Mouse (Mus musculus) midbrain, embryonic 11.5 days (tissue): ENCODE results near the gene Mon1b. TPM values are rescaled to one million over a fixed set of nuclear protein-coding genes. Genes with fewer than 3 reads are reported as not detected.

Experiments
- ATAC-seq: fragments of 200-750 bp; cut with Nextera tagmentation; 2 replicates; pipeline ENCODE4 v1.8.0; 2017; ENCODE audit warnings: moderate TSS enrichment, moderate library complexity; ENCODE audit not compliant: low FRiP score
- DNase-seq: peaks from one replicate; pipeline ENCODE4 v3.0.0; 2015; ENCODE audit warnings: low spot score; ENCODE audit errors: missing footprints
- H3K27ac ChIP-seq: fragments of 300-500 bp; sonication (generic); 2 replicates; pipeline ENCODE4 v1.5.1; 2014; ENCODE audit warnings: low read depth, low read length
- H3K27me3 ChIP-seq: fragments of 300-500 bp; sonication (generic); 2 replicates; pipeline ENCODE4 v1.6.1; 2014; ENCODE audit warnings: mild to moderate bottlenecking, low read length, moderate library complexity, mixed read lengths; ENCODE audit not compliant: control insufficient read depth, insufficient read depth
- H3K36me3 ChIP-seq: fragments of 300-500 bp; sonication (generic); 2 replicates; pipeline ENCODE4 v1.6.1; 2014; ENCODE audit warnings: mild to moderate bottlenecking, low read length, moderate library complexity, mixed read lengths; ENCODE audit not compliant: control insufficient read depth, insufficient read depth
- H3K4me1 ChIP-seq: fragments of 300-500 bp; sonication (generic); 2 replicates; pipeline ENCODE4 v1.6.1; 2014; ENCODE audit warnings: low read length; ENCODE audit not compliant: control insufficient read depth, insufficient read depth
- H3K4me2 ChIP-seq: fragments of 300-500 bp; sonication (generic); 2 replicates; pipeline ENCODE4 v1.6.1; 2014; ENCODE audit warnings: mild to moderate bottlenecking, moderate library complexity
- H3K4me3 ChIP-seq: fragments of 300-500 bp; sonication (generic); 2 replicates; pipeline ENCODE4 v1.5.1; 2014; ENCODE audit warnings: low read depth, low read length
- H3K9ac ChIP-seq: fragments of 300-500 bp; sonication (generic); 2 replicates; pipeline ENCODE4 v1.6.1; 2014; ENCODE audit warnings: low read length
- H3K9me3 ChIP-seq: fragments of 300-500 bp; sonication (generic); 2 replicates; pipeline ENCODE4 v1.6.1; 2016; ENCODE audit warnings: low read length; ENCODE audit not compliant: control insufficient read depth
- WGBS: fragments of 180-500 bp; shearing (Covaris S2); extraction: QIAGEN DNeasy Blood & Tissue Kit; methylation state at CpG from one replicate; pipeline ENCODE4 v1.1.7; 2014; 5-methylcytosine and 5-hydroxymethylcytosine counted together
- polyA plus RNA-seq: library from polyadenylated mRNA; unstranded; fragments of >200 nt; fragmentation: Nextera tagmentation; extraction: Ambion mirVana; gene quantifications from 2 replicates; pipeline ENCODE4 v1.2.1, GENCODE M21; 2014

The Mon1b gene
- polyA plus RNA-seq, 1 experiment from 2014 or later: 11.2 TPM

DNA sequence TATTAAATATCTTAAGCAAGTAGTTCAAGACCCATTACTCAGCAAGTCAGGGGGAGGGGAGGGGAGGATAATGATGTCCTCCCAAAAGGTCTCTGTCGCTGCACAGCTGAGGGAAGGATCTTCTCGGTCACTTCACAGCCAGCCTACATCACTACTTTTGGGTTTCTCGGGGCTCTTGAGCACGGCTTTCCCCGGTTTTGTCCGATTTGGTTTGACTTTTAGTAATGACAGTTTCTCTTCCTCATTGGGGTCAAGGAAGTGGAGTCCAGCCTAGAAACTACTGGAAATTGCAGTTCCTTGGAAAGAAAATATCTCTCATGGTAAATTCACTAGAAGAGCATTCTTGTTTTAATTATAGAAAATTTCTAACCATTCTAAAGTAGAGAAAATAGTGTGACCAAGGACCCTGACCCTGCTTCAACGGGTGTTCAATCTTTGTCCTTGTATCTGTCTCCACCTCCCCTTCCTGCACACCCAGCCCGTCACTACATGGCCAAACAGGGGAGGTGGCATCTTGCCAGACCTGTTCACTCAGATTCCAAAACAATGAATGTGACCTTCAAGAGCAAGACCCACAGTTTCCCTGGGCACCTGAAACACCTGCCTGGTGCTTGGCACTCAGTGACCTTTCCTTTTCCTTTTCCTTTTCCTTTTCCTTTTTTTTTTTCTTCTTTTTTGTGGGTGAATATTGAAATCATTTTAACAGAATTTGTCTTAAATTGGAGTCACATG lies 8.3 kb downstream of the Mon1b start:
- Histone ChIP-seq H3K9ac (no peak overlapping the region), H3K4me1 (no peaks in the 10 kb centered on the region), H3K4me2 (no peak overlapping the region), H3K4me3 (no peak overlapping the region), H3K36me3 (peaks cover 4% of the 10 kb centered on the region; the same call in 1 of the 2 replicates), H3K27me3 (no peaks in the 10 kb centered on the region), H3K9me3 (no peaks in the 10 kb centered on the region), H3K27ac (no peak overlapping the region)
- no peak for DNase-seq
- WGBS: 89% methylated on average over 8 of the region's 8 CpGs
- no peak for ATAC-seq

DNA sequence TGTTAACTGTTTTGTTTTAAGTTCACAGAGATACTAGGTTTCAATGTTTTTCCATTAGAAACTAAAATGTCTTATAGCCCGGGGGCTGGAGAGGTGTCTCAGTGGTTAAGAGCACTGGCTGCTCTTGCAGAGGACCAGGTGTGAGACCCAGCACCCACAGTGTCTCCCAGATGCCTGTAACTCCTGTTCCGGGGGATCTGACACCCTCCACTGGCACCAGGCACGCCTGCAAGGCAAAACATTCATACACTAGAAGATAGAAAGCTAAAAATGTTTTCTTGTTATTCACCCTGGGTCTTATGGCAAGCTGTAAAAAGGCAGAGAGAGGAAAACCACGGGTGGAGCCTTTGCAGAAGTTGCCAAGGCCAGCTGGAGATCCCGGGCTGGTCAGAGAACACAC lies 9.8 kb downstream of the Mon1b start:
- Histone ChIP-seq H3K4me3 (no peak overlapping the region), H3K4me1 (no peaks in the 10 kb centered on the region), H3K27ac (no peak overlapping the region), H3K4me2 (no peak overlapping the region), H3K36me3 (no peaks in the 10 kb centered on the region; the same call in 1 of the 2 replicates), H3K9me3 (no peaks in the 10 kb centered on the region), H3K27me3 (no peaks in the 10 kb centered on the region), H3K9ac (no peak overlapping the region)
- DNase-seq: no peak
- 81% methylated on average over 5 of the region's 5 CpGs for WGBS
- ATAC-seq: no peak

DNA sequence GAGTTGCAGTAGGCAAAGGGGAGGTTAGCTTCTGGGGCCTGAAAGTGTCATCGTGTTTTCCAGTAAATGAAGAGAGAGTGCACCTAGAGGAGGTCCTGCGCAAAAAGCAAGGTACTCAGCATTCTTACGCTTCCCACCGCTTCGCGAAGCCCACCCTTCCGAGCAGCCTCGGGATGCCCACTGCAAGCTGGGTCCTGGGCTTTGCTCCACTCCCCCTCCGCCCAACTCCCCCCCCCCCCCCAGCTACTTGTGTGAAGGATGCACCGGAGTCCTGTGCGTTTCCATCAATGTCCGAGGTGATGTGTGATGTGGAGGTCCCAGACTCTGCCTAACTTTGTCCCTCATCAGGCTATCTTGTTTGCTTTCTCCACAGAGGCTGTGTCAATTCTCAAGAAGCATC lies 17.1 kb downstream of the Mon1b start:
- WGBS: 84% methylated on average over 12 of the region's 12 CpGs

DNA sequence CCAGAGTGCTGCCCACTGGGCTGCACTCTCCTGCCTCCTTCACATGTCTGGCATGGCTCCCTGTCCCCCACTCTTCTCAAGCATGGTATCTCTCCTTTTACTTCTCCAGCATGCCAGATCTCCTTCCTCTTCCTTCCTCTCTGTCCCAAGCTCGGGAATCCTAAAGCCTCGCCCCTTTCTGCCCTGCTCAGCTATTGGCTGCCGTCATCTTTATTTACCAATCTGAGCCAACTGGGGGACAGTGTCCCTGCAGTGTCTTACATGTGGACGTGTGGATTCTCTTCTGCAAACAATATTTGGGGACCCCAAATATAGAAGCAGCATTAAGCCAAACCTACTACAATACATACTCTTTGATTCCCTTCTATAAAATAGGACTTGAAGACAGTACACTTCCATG lies 17.8 kb downstream of the Mon1b start:
- no peak for DNase-seq

More for the DNA sequence above, 17.1 kb downstream of the Mon1b start:
- Histone ChIP-seq H3K4me2 (no peak overlapping the region), H3K4me1 (no peaks in the 10 kb centered on the region), H3K36me3 (no peaks in the 10 kb centered on the region), H3K27me3 (no peaks in the 10 kb centered on the region), H3K4me3 (no peak overlapping the region), H3K27ac (no peak overlapping the region), H3K9me3 (no peaks in the 10 kb centered on the region), H3K9ac (no peak overlapping the region)
- ATAC-seq (no peak), DNase-seq (no peak)

DNA sequence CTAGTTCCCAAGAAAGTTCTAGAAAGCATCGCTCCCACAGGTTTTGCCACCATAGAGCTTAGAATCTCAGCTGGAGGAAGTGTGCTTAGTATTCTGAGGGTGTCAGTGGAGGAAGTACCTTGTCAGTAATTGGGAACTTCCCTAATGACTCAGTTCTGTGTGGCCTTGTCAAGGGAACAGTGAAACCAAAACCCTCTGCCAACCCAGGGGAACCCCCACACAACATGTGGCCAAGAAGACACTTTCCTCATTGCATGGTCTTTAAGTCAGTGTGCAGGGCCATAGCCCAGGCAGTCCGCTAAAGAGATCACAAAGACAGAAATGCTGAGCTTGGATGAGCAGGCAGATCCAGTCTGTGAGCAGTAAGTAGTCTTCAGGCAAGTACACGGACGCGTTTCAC lies 20.8 kb downstream of the Mon1b start:
- no peaks in the 10 kb centered on the region for H3K4me1 ChIP-seq
- WGBS: 88% methylated on average over 5 of the region's 5 CpGs
- H3K9ac ChIP-seq: no peak overlapping the region
- H3K9me3 ChIP-seq: no peaks in the 10 kb centered on the region
- no peak for DNase-seq
- no peak overlapping the region for H3K4me3 ChIP-seq
- H3K27me3 ChIP-seq: no peaks in the 10 kb centered on the region
- no peak overlapping the region for H3K27ac ChIP-seq
- no peak overlapping the region for H3K4me2 ChIP-seq
- no peak for ATAC-seq
- H3K36me3 ChIP-seq: no peaks in the 10 kb centered on the region

More for the DNA sequence above, 17.8 kb downstream of the Mon1b start:
- no peak for ATAC-seq
- no peak overlapping the region for H3K4me2 ChIP-seq
- no peaks in the 10 kb centered on the region for H3K27me3 ChIP-seq
- H3K36me3 ChIP-seq: no peaks in the 10 kb centered on the region
- H3K9ac ChIP-seq: no peak overlapping the region
- H3K4me1 ChIP-seq: no peaks in the 10 kb centered on the region
- no peaks in the 10 kb centered on the region for H3K9me3 ChIP-seq
- H3K27ac ChIP-seq: no peak overlapping the region
- 63% methylated on average over 4 of the region's 4 CpGs for WGBS
- H3K4me3 ChIP-seq: no peak overlapping the region

DNA sequence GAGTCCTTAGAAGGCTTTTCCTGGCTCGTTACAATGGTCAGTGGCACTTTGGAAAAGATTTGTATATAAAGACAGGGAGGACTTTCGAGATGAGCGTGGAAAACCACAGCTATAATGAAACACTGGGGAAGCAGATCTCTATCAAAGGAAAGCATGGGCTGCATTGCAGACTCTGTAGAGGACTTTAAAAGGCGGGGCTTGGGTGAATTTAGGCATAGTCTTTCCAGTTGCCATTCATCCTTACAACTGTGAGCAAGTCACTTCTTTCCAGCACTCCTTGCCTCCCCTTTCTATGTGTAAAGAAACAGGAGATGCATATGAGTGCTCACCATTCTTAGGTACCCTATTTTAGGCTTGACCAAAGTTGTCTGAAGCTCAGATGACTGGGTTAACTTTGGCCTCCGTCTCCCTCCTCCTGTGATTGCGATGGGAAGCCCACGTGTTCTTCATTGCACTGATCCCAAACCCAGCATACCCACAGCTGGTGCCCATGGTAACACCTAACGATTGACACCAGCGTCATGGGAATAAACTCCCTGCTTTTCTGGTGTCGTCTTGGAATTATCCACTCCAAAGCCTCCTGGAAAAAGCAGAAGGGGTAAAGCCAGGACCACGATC lies 21.4 kb downstream of the Mon1b start:
- 85% methylated on average over 11 of the region's 11 CpGs for WGBS
- Histone ChIP-seq H3K27me3 (no peaks in the 10 kb centered on the region), H3K27ac (no peak overlapping the region), H3K9ac (no peak overlapping the region), H3K36me3 (no peaks in the 10 kb centered on the region), H3K4me3 (no peak overlapping the region), H3K4me1 (no peaks in the 10 kb centered on the region), H3K9me3 (no peaks in the 10 kb centered on the region), H3K4me2 (no peak overlapping the region)
- ATAC-seq (no peak), DNase-seq (peak; percentile 78)

DNA sequence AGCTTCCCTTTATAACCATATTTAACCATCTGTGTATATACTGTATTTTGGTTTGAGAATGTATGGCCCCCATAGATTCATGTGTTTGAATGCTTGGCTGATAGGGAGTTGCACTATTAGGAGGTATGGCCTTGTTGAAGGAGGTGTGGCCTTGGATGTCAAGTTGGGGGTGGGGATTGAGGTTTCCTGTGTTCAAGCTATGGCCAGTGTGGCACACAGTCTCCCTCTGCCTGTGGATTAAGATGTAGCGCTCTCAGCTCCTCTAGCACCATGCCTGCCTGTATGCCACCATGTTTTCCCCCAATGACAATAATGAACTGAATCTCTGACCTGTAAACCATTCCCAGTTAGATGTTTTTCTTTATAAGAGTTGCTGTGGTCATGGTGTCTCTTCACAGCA lies 24.7 kb downstream of the Mon1b start:
- ATAC-seq (no peak), DNase-seq (no peak)
- Histone ChIP-seq H3K4me1 (no peaks in the 10 kb centered on the region), H3K9me3 (no peaks in the 10 kb centered on the region), H3K27ac (no peak overlapping the region), H3K4me2 (no peak overlapping the region), H3K27me3 (no peaks in the 10 kb centered on the region), H3K36me3 (no peaks in the 10 kb centered on the region), H3K9ac (no peak overlapping the region), H3K4me3 (no peak overlapping the region)
- WGBS: 80% methylated on average over 1 of the region's 1 CpGs

DNA sequence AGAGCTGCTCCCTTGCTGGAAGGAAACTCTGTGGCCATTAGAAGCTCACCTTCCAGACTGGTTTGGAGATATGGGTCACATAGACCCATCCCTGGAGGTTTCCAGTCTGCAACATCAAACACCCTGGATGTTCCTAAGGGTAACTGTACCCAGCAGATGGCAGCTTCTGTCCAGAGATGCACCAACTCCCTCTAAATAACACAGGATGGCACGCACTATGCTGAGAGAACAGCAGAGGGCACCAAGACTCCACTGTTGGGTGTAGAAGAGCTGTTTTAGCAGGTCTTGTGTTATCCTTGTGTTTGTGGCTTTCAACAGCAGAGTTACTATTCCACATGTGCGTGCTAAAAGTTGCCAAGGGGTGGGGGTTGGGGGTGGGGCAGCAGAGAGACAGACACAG lies 29.2 kb downstream of the Mon1b start:
- Histone ChIP-seq H3K4me1 (no peaks in the 10 kb centered on the region), H3K4me2 (no peak overlapping the region), H3K36me3 (no peaks in the 10 kb centered on the region), H3K9ac (no peak overlapping the region), H3K27me3 (no peaks in the 10 kb centered on the region), H3K4me3 (no peak overlapping the region), H3K27ac (no peak overlapping the region), H3K9me3 (no peaks in the 10 kb centered on the region)
- DNase-seq: peak; percentile 98
- WGBS: 18% methylated on average over 2 of the region's 2 CpGs
- ATAC-seq: peak; percentile 90

DNA sequence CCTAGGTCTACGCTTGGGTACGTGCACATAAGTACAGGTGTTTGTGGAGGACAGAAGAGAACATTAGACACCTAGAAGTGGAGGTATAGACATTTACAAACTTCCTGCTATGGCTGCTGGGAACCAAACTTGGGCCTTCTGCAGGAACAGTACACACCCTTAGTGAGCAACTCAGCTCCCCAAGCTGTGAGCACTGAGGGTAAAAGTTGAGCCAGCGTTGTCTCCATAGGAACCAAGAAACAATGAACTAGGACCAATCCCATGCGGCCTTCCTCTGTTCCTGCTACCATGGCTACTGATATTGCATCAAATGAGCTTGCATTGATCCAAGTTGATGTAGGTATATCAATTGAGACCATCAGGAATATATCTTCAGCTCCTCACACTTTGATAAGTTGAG lies 29.6 kb downstream of the Mon1b start:
- H3K4me2 ChIP-seq: no peak overlapping the region
- no peaks in the 10 kb centered on the region for H3K36me3 ChIP-seq
- H3K4me1 ChIP-seq: no peaks in the 10 kb centered on the region
- DNase-seq: no peak
- H3K9me3 ChIP-seq: no peaks in the 10 kb centered on the region
- no peak overlapping the region for H3K4me3 ChIP-seq
- ATAC-seq: peak; percentile 64
- no peak overlapping the region for H3K9ac ChIP-seq
- no peak overlapping the region for H3K27ac ChIP-seq
- H3K27me3 ChIP-seq: no peaks in the 10 kb centered on the region
- WGBS: 54% methylated on average over 4 of the region's 4 CpGs
